8 mouse cellular contexts compared by ENCODE assay signal in genomic region chr11:37046671-37047070, GRCm38 (mm10).
DNase-seq lines count a peak whose midpoint lies in the region; ATAC-seq and TF ChIP-seq lines count a peak whose summit lies in the region.
"Had no signal": no experiment of that assay in that cellular context is flagged by ENCODE, and none has a peak within 500 bp of the region (broad histone marks: within the 10 kb centered on the region; RNA-seq: fewer than 3 reads in every experiment).

No protein-coding gene starts in this region.

- ATAC-seq in kidney, embryonic 15.5 days (replicated peaks; ENCODE audit: low FRiP score), result no peak
- ATAC-seq in megakaryocyte progenitor cell, adult 5-6 weeks (replicated peaks; ENCODE audit: poor library complexity), result no peak

- peak; percentile 52 for TF ChIP-seq CTCF in ES-Bruce4 (IDR thresholded peaks at IDR 0.05; ENCODE audit: low read depth, low read length)
- TF ChIP-seq CTCF in testis, adult 2 months (IDR thresholded peaks at IDR 0.05; ENCODE audit: control insufficient read depth, insufficient read depth, insufficient replicate concordance, low read depth, low read length), result peak; percentile 62; the same call in 1 of the 2 replicates

- DNase-seq in kidney, adult 18-20 months, result peak; percentile 26
- peak; percentile 46 for DNase-seq in R1 (ENCODE audit: low read depth, low spot score)
- DNase-seq in embryonic facial prominence, embryonic 10.5 days (ENCODE audit: low spot score), result peak; percentile 30

- no peaks in the 10 kb centered on the region for H3K27me3 ChIP-seq in kidney, embryonic 15.5 days
- no peaks in the 10 kb centered on the region for H3K27me3 ChIP-seq in ES-Bruce4 (ENCODE audit: control insufficient read depth, insufficient read depth, low read length, poor library complexity, severe bottlenecking)
- H3K27me3 ChIP-seq in embryonic facial prominence, embryonic 10.5 days (replicated peaks; ENCODE audit: low read depth, poor library complexity, severe bottlenecking), result no peaks in the 10 kb centered on the region
- H3K27me3 ChIP-seq in testis, adult 2 months (ENCODE audit: control insufficient read depth, insufficient read depth, low read length), result no peaks in the 10 kb centered on the region
- H3K27me3 ChIP-seq: embryonic facial prominence, embryonic 13.5 days had no signal

- 0 out of 2 replicates have a peak, but pooled peaks cover 2% of the 10 kb centered on the region for H3K4me1 ChIP-seq in kidney, embryonic 15.5 days
- no peaks in the 10 kb centered on the region for H3K4me1 ChIP-seq in ES-Bruce4 (ENCODE audit: control insufficient read depth, insufficient read depth, low read length)
- no peaks in the 10 kb centered on the region for H3K4me1 ChIP-seq in embryonic facial prominence, embryonic 10.5 days
- H3K4me1 ChIP-seq in testis, adult 2 months (ENCODE audit: control insufficient read depth, insufficient read depth, low read length), result no peaks in the 10 kb centered on the region
- H3K4me1 ChIP-seq: embryonic facial prominence, embryonic 13.5 days had no signal

- H3K9me3 ChIP-seq in kidney, embryonic 15.5 days (replicated peaks), result no peaks in the 10 kb centered on the region
- H3K9me3 ChIP-seq in ES-Bruce4 (replicated peaks; ENCODE audit: control insufficient read depth, insufficient read depth, low read length, poor library complexity, severe bottlenecking), result no peaks in the 10 kb centered on the region
- H3K9me3 ChIP-seq in embryonic facial prominence, embryonic 10.5 days, result no peaks in the 10 kb centered on the region
- H3K9me3 ChIP-seq: embryonic facial prominence, embryonic 13.5 days had no signal

- TF ChIP-seq POLR2A in ES-Bruce4 (IDR thresholded peaks at IDR 0.05; ENCODE audit: insufficient read depth, low read length), result no peak
- no peak for TF ChIP-seq POLR2A in testis, adult 2 months (IDR thresholded peaks at IDR 0.05; ENCODE audit: control insufficient read depth, low read depth, low read length)

- WGBS in kidney, embryonic 15.5 days, result 62% methylated on average over 5 of the region's 5 CpGs
- WGBS in embryonic facial prominence, embryonic 10.5 days, result 57% methylated on average over 5 of the region's 5 CpGs

- no peak for TF ChIP-seq EP300 in ES-Bruce4 (IDR thresholded peaks at IDR 0.05; ENCODE audit: insufficient read depth, low read depth, low read length)

- no peaks in the 10 kb centered on the region for H3K36me3 ChIP-seq in kidney, embryonic 15.5 days
- no peaks in the 10 kb centered on the region for H3K36me3 ChIP-seq in ES-Bruce4 (ENCODE audit: control insufficient read depth, insufficient read depth, low read length, poor library complexity, severe bottlenecking)
- H3K36me3 ChIP-seq in embryonic facial prominence, embryonic 10.5 days (replicated peaks), result no peaks in the 10 kb centered on the region
- H3K36me3 ChIP-seq in testis, adult 2 months (ENCODE audit: control insufficient read depth, insufficient read depth, low read length), result no peaks in the 10 kb centered on the region
- H3K36me3 ChIP-seq: embryonic facial prominence, embryonic 13.5 days had no signal

- no peak overlapping the region for H3K27ac ChIP-seq in kidney, embryonic 15.5 days
- H3K27ac ChIP-seq in ES-Bruce4 (ENCODE audit: insufficient read depth, low read length), result no peak overlapping the region
- H3K27ac ChIP-seq in embryonic facial prominence, embryonic 10.5 days (replicated peaks), result no peak overlapping the region
- H3K27ac ChIP-seq in testis, adult 2 months (ENCODE audit: control insufficient read depth, insufficient read depth, low read depth, low read length), result no peak overlapping the region
- H3K27ac ChIP-seq: embryonic facial prominence, embryonic 13.5 days had no signal

- no peak overlapping the region for H3K9ac ChIP-seq in kidney, embryonic 15.5 days
- H3K9ac ChIP-seq in ES-Bruce4 (ENCODE audit: low read depth, poor library complexity, severe bottlenecking), result no peak overlapping the region
- H3K9ac ChIP-seq: embryonic facial prominence, embryonic 13.5 days had no signal

- no peak overlapping the region for H3K4me2 ChIP-seq in kidney, embryonic 15.5 days
- H3K4me2 ChIP-seq: embryonic facial prominence, embryonic 13.5 days had no signal

- H3K4me3 ChIP-seq in kidney, embryonic 15.5 days (replicated peaks), result no peak overlapping the region
- no peak overlapping the region for H3K4me3 ChIP-seq in ES-Bruce4 (ENCODE audit: low read depth, low read length)
- H3K4me3 ChIP-seq in embryonic facial prominence, embryonic 10.5 days, result no peak overlapping the region
- H3K4me3 ChIP-seq in testis, adult 2 months (ENCODE audit: control insufficient read depth, low read depth, low read length), result no peak overlapping the region
- H3K4me3 ChIP-seq: embryonic facial prominence, embryonic 13.5 days had no signal
